Mouse (Mus musculus): ENCODE data around the gene Ifna6. TPM values are rescaled to one million over a fixed set of nuclear protein-coding genes. Genes with fewer than 3 reads are reported as not detected.
"Not testable (repeated sequence)": the region's sequence is repeated elsewhere in the genome, so short reads cannot be mapped to it uniquely, and the experiment has no call there.

Gene Ifna6
- polyA plus RNA-seq, 1 experiment from 2014 or later = not detected

DNA sequence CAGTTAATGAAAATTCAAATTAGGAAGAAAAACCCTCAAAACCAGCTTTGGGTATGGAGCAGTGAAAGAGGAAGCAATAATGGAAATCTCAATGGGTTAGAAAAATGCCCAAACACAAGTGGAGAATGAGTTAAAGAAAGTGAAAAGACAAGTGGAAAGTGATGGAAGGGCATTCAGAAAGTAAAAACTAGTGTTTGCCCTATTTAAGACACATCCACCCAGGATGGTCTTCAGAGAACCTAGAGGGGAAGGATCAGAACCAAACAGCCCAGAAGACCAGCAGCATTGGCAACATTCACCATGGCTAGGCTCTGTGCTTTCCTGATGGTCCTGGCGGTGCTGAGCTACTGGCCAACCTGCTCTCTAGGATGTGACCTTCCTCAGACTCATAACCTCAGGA lies 8.0 kb downstream of the Ifna6 start, which contains the start of gene Ifna5:
Gene Ifna5 (plus strand): TSS at position 301 of the 400 bp plus-strand sequence.
- 27% methylated on average over 1 of the region's 1 CpGs for WGBS (ENCODE audit: insufficient replicate concordance)
- not testable (repeated sequence) for ATAC-seq (ENCODE audit: low read depth)

DNA sequence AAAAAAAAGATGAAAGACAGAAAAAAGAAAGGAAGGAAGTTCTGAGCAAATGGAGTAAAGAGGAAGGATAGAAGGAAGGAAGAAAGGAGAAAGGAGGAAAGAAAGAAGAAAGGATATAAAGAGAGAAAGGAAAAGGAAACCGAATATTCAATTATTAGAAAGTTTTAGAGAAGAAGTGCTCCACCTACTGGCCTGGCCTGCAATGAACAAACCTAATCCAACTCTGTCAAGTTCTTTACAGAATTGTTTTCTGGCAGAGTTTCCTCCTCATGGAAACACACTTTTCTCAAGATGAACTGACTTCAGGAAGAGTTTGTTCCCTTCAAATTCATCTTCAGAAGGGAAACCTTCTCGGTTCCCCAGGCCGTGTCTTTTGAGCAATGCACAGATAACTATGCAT lies 11.6 kb downstream of the Ifna6 start:
- WGBS (ENCODE audit: insufficient replicate concordance) = 38% methylated on average over 3 of the region's 3 CpGs

More for the DNA sequence above, 8.0 kb downstream of the Ifna6 start, which contains the start of gene Ifna5:
- not testable (repeated sequence) for H3K36me3 ChIP-seq (ENCODE audit: control insufficient read depth, insufficient read depth); H3K4me1 ChIP-seq (ENCODE audit: control insufficient read depth, low read depth, low read length); H3K27me3 ChIP-seq (ENCODE audit: control insufficient read depth, insufficient read depth, low read depth, low read length); H3K4me2 ChIP-seq (ENCODE audit: low read depth, low read length); H3K27ac ChIP-seq (ENCODE audit: low read length); H3K9me3 ChIP-seq (replicated peaks; ENCODE audit: control insufficient read depth, low read length); H3K9ac ChIP-seq (ENCODE audit: low read depth, low read length); H3K4me3 ChIP-seq (ENCODE audit: low read depth, low read length)

DNA sequence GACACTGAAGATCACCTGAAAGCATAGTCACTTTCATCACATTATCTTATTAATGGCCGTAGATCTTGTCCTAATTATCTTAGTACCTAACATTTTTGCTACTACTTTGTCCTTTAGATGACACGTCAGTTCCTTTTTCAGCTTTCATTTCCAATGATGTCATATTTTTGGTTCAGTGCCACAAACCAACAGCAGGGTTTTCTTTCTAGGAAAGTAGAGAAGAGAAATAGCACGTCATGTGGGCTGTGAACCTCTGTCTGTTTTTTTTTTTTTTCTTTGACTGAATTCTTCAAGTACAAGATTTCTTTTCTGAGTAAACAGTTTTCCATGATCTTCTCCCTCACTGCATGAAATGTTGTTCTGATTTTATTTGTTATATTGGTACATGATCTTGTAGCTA lies 12.8 kb downstream of the Ifna6 start:
- H3K4me1 ChIP-seq (ENCODE audit: control insufficient read depth, low read depth, low read length) = no peaks in the 10 kb centered on the region
- no peak for ATAC-seq (ENCODE audit: low read depth)
- no peak overlapping the region for H3K4me3 ChIP-seq (ENCODE audit: low read depth, low read length)
- H3K36me3 ChIP-seq (ENCODE audit: control insufficient read depth, insufficient read depth) = no peaks in the 10 kb centered on the region
- no peak overlapping the region for H3K27ac ChIP-seq (ENCODE audit: low read length)
- H3K9me3 ChIP-seq (replicated peaks; ENCODE audit: control insufficient read depth, low read length) = no peaks in the 10 kb centered on the region
- no peak overlapping the region for H3K4me2 ChIP-seq (ENCODE audit: low read depth, low read length)
- WGBS (ENCODE audit: insufficient replicate concordance) = 41% methylated on average over 3 of the region's 3 CpGs
- H3K27me3 ChIP-seq (ENCODE audit: control insufficient read depth, insufficient read depth, low read depth, low read length) = no peaks in the 10 kb centered on the region
- no peak overlapping the region for H3K9ac ChIP-seq (ENCODE audit: low read depth, low read length)

More for the DNA sequence above, 11.6 kb downstream of the Ifna6 start:
- Histone ChIP-seq H3K9me3 (replicated peaks; ENCODE audit: control insufficient read depth, low read length) (no peaks in the 10 kb centered on the region), H3K27me3 (ENCODE audit: control insufficient read depth, insufficient read depth, low read depth, low read length) (no peaks in the 10 kb centered on the region), H3K4me3 (ENCODE audit: low read depth, low read length) (no peak overlapping the region), H3K4me1 (ENCODE audit: control insufficient read depth, low read depth, low read length) (no peaks in the 10 kb centered on the region), H3K9ac (ENCODE audit: low read depth, low read length) (no peak overlapping the region), H3K4me2 (ENCODE audit: low read depth, low read length) (no peak overlapping the region), H3K36me3 (ENCODE audit: control insufficient read depth, insufficient read depth) (no peaks in the 10 kb centered on the region), H3K27ac (ENCODE audit: low read length) (no peak overlapping the region)
- no peak for ATAC-seq (ENCODE audit: low read depth)

DNA sequence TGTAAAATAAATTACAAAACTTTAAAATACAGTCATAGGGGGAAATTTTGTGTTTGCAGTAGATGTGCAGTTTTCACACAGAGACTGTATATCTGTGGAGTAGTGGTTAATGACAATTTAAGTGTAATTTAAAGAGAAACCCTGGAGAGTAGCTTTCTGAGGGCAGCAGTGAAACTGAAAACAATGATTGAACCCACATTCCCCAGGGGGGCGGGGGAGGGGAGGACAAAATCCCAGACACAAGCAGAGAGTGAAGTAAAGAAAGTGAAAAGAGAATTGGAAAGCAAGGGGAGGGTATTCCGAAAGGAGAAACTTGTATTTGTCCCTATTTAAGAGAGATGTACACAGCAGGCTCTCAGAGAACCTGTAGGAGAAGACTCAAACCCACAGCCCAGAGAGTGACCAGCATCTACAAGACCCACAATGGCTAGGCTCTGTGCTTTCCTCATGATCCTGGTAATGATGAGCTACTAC lies 14.3 kb downstream of the Ifna6 start, which contains the start of gene Ifna4:
Gene Ifna4 (plus strand): TSS at position 424 of the 474 bp plus-strand sequence.
- no peaks in the 10 kb centered on the region for H3K9me3 ChIP-seq (replicated peaks; ENCODE audit: control insufficient read depth, low read length)
- no peaks in the 10 kb centered on the region for H3K27me3 ChIP-seq (ENCODE audit: control insufficient read depth, insufficient read depth, low read depth, low read length)
- no peak for ATAC-seq (ENCODE audit: low read depth)
- H3K4me1 ChIP-seq (ENCODE audit: control insufficient read depth, low read depth, low read length) = no peaks in the 10 kb centered on the region
- H3K4me2 ChIP-seq (ENCODE audit: low read depth, low read length) = no peak within 1 kb of the TSS
- H3K9ac ChIP-seq (ENCODE audit: low read depth, low read length) = no peak within 1 kb of the TSS
- WGBS (ENCODE audit: insufficient replicate concordance) = 45% methylated on average over 2 of the region's 2 CpGs
- no peak within 1 kb of the TSS for H3K4me3 ChIP-seq (ENCODE audit: low read depth, low read length)
- H3K36me3 ChIP-seq (ENCODE audit: control insufficient read depth, insufficient read depth) = no peaks in the 10 kb centered on the region
- H3K27ac ChIP-seq (ENCODE audit: low read length) = no peak within 1 kb of the TSS

DNA sequence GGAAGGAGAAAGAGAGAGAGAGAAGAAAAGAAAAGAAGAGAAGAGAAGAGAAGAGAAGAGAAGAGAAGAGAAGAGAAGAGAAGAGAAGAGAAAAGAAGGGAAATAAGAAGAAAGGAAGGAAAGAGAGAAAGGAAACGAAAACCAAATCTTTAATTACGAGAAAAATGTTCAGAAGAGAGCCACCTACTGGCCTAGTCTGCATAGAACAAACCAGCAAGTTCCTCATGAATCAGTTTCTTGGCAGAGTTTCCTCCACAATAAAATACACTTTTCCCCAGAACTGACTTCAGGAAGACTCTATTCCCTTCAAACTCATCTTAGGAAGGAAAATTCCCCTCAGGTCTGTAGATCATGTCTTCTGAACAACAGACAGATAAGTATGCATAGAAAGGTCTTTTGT lies 18.1 kb downstream of the Ifna6 start:
- Histone ChIP-seq H3K4me1 (ENCODE audit: control insufficient read depth, low read depth, low read length) (no peaks in the 10 kb centered on the region), H3K27me3 (ENCODE audit: control insufficient read depth, insufficient read depth, low read depth, low read length) (no peaks in the 10 kb centered on the region), H3K4me2 (ENCODE audit: low read depth, low read length) (no peak overlapping the region), H3K36me3 (ENCODE audit: control insufficient read depth, insufficient read depth) (no peaks in the 10 kb centered on the region), H3K4me3 (ENCODE audit: low read depth, low read length) (no peak overlapping the region), H3K27ac (ENCODE audit: low read length) (no peak overlapping the region), H3K9ac (ENCODE audit: low read depth, low read length) (no peak overlapping the region), H3K9me3 (replicated peaks; ENCODE audit: control insufficient read depth, low read length) (no peaks in the 10 kb centered on the region)
- 28% methylated on average over 2 of the region's 2 CpGs for WGBS (ENCODE audit: insufficient replicate concordance)
- ATAC-seq (ENCODE audit: low read depth) = no peak

DNA sequence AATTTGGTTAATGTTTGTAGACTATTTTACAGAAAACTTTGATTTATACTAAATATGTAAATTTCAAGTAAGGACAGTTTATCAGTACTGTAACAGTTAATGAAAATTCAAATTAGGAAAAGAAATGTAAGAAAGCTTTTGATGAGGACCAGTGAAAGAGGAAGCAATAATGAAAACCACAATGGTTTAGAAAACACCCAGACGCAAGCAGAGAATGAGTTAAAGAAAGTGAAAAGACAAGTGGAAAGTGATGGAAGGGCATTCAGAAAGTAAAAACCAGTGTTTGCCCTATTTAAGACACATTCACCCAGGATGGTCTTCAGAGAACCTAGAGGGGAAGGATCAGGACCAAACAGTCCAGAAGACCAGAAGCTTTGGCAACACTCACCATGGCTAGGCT lies 22.5 kb downstream of the Ifna6 start, which contains the start of gene Ifna1:
Gene Ifna1 (plus strand): TSS at position 390 of the 400 bp plus-strand sequence.
- H3K9me3 ChIP-seq (replicated peaks; ENCODE audit: control insufficient read depth, low read length) = no peaks in the 10 kb centered on the region
- no peak within 1 kb of the TSS for H3K4me2 ChIP-seq (ENCODE audit: low read depth, low read length)
- WGBS (ENCODE audit: insufficient replicate concordance) = 24% methylated on average over 1 of the region's 1 CpGs
- ATAC-seq (ENCODE audit: low read depth) = no peak
- no peaks in the 10 kb centered on the region for H3K4me1 ChIP-seq (ENCODE audit: control insufficient read depth, low read depth, low read length)
- H3K27me3 ChIP-seq (ENCODE audit: control insufficient read depth, insufficient read depth, low read depth, low read length) = no peaks in the 10 kb centered on the region
- H3K36me3 ChIP-seq (ENCODE audit: control insufficient read depth, insufficient read depth) = no peaks in the 10 kb centered on the region
- H3K27ac ChIP-seq (ENCODE audit: low read length) = no peak within 1 kb of the TSS
- no peak within 1 kb of the TSS for H3K9ac ChIP-seq (ENCODE audit: low read depth, low read length)
- no peak within 1 kb of the TSS for H3K4me3 ChIP-seq (ENCODE audit: low read depth, low read length)

DNA sequence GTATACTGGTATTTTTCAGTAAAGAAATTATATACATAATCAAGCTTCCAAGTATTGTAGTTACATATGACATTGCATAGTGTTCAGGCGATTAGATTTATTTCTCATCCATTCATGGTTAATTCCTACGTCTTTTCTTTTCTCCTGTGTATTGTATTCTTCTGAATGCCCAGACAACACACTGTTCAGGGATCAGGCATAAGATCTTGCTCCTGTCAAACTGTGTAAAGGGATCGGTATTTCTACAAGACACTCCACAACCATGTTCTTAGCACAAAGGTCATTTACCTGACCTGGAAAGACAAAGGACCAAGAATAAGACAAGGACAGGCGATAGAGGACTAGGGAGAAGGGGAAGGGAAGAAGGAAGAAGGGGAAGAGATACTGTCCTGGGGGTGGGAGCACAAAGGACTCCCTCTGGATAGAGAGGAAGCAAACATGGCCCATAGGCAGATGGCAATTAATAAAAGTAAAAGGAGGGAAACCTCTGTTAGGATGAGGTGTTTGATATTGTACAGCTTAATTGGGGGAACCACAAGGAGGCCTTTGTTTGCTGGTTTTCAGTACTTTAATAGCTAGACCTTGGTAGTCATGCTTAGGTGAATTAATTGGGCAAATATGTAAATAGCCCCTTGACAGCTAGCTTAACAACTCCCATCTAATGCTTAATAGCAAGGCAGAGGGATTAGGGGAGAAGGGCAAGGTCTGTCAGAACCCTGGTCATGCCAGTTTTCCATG lies 24.0 kb downstream of the Ifna6 start:
- Histone ChIP-seq H3K27ac (ENCODE audit: low read length) (no peak overlapping the region), H3K4me3 (ENCODE audit: low read depth, low read length) (no peak overlapping the region), H3K36me3 (ENCODE audit: control insufficient read depth, insufficient read depth) (no peaks in the 10 kb centered on the region), H3K27me3 (ENCODE audit: control insufficient read depth, insufficient read depth, low read depth, low read length) (no peaks in the 10 kb centered on the region), H3K9ac (ENCODE audit: low read depth, low read length) (no peak overlapping the region), H3K4me2 (ENCODE audit: low read depth, low read length) (no peak overlapping the region), H3K9me3 (replicated peaks; ENCODE audit: control insufficient read depth, low read length) (no peaks in the 10 kb centered on the region), H3K4me1 (ENCODE audit: control insufficient read depth, low read depth, low read length) (no peaks in the 10 kb centered on the region)
- 48% methylated on average over 4 of the region's 4 CpGs for WGBS (ENCODE audit: insufficient replicate concordance)
- no peak for ATAC-seq (ENCODE audit: low read depth)

DNA sequence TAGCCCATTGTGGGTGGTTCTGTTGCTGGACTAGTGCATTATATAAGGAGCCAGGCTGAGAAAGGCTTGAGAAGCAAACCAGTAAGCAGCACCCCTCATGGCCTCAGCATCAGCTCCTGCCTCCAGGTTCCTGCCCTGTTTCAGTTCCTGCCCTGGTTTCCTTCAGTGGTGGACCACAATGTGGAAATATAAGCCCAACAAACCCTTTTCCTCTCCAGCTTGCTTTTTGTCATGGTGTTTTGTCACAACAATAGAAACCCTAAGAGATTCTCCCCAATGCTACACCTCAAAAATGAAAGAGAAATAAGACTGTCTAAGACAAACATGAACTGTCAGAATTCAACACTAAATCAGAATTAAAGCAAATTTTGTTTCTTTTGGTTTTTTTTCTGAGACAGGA lies 32.0 kb downstream of the Ifna6 start:
- Histone ChIP-seq H3K27me3 (ENCODE audit: control insufficient read depth, insufficient read depth, low read depth, low read length) (peaks cover 5% of the 10 kb centered on the region; the same call in 1 of the 2 replicates), H3K4me1 (ENCODE audit: control insufficient read depth, low read depth, low read length) (no peaks in the 10 kb centered on the region), H3K36me3 (ENCODE audit: control insufficient read depth, insufficient read depth) (no peaks in the 10 kb centered on the region), H3K4me2 (ENCODE audit: low read depth, low read length) (no peak overlapping the region), H3K27ac (ENCODE audit: low read length) (no peak overlapping the region), H3K9ac (ENCODE audit: low read depth, low read length) (no peak overlapping the region), H3K9me3 (replicated peaks; ENCODE audit: control insufficient read depth, low read length) (no peaks in the 10 kb centered on the region), H3K4me3 (ENCODE audit: low read depth, low read length) (no peak overlapping the region)
- no peak for ATAC-seq (ENCODE audit: low read depth)

DNA sequence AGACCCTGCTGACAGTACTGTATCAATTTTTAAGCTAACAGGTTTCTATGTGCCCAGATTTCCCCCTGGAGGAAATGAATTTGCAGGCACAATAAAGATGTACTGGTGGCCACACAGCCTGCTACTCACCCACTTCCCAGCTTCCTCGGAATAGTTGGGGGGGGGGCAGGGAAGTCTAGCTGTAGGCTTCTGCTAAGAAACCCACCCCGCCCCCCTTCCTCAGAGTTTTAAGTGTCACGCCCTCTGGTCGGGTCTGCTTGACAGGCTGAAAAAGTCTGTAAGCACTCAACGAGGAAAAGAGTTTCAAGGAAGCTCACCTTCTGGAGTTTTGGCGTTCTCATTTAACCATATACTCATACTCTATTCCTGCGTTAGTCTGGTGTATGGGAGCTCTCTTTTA lies 36.1 kb downstream of the Ifna6 start:
- no peak overlapping the region for H3K27ac ChIP-seq (ENCODE audit: low read length)
- WGBS (ENCODE audit: insufficient replicate concordance) = 22% methylated on average over 7 of the region's 7 CpGs
- ATAC-seq (ENCODE audit: low read depth) = no peak
- no peak overlapping the region for H3K9ac ChIP-seq (ENCODE audit: low read depth, low read length)
- H3K36me3 ChIP-seq (ENCODE audit: control insufficient read depth, insufficient read depth) = no peaks in the 10 kb centered on the region
- H3K27me3 ChIP-seq (ENCODE audit: control insufficient read depth, insufficient read depth, low read depth, low read length) = peaks cover 7% of the 10 kb centered on the region; the same call in 1 of the 2 replicates
- no peak overlapping the region for H3K4me3 ChIP-seq (ENCODE audit: low read depth, low read length)
- no peak overlapping the region for H3K4me2 ChIP-seq (ENCODE audit: low read depth, low read length)
- peaks cover under 1% of the 10 kb centered on the region; the same call in 1 of the 2 replicates for H3K4me1 ChIP-seq (ENCODE audit: control insufficient read depth, low read depth, low read length)
- H3K9me3 ChIP-seq (replicated peaks; ENCODE audit: control insufficient read depth, low read length) = no peaks in the 10 kb centered on the region

Measured in liver, embryonic 16.5 days (tissue).